Mouse (Mus musculus) olfactory bulb, adult 2 months (tissue): ENCODE measurements around the gene Lsm2.

ENCODE experiments used
- CTCF ChIP-seq: fragments of 200-500 bp; IDR thresholded peaks from 2 replicates; pipeline ENCODE4 v1.5.1; 2012; ENCODE audit warnings: low read depth, mild to moderate bottlenecking, low read length, moderate library complexity; ENCODE audit not compliant: insufficient read depth
- POLR2A ChIP-seq: fragments of 200-500 bp; IDR thresholded peaks from 2 replicates; pipeline ENCODE4 v1.6.1; 2012; ENCODE audit warnings: mild to moderate bottlenecking, low read depth, low read length, moderate library complexity; ENCODE audit not compliant: insufficient read depth

- TF ChIP-seq POLR2A (no peak), CTCF (no peak)
Observed at GRCm38 (mm10) chr17:35005158-35005557, 23.5 kb downstream of the Lsm2 start.
